Mouse (Mus musculus) liver, embryonic 14.5 days (tissue): Measurements from ENCODE around the gene Zfp385b.

ENCODE experiments used
- CTCF ChIP-seq: IDR thresholded peaks from 2 replicates; pipeline ENCODE4 v1.5.1; 2016; ENCODE audit warnings: antibody characterized with exemption, low read depth, control low read depth
- EP300 ChIP-seq: IDR thresholded peaks from 2 replicates; pipeline ENCODE4 v1.6.1; 2016; ENCODE audit warnings: antibody characterized with exemption, low read depth

GRCm38 (mm10) chr2:77662171-77662570 lies 157.3 kb downstream of the Zfp385b start:
- TF ChIP-seq EP300 (no peak), CTCF (no peak)
